Mouse (Mus musculus) spleen, postnatal 10 days (tissue): ENCODE data around the gene Gm19410.

Experiments used
- DNase-seq, 2 experiments: peaks; one replicate each; pipeline ENCODE4 v3.0.0; 2021 to 2022; ENCODE audit warnings: low spot score in 2 of 2

Gm19410 gene

DNA sequence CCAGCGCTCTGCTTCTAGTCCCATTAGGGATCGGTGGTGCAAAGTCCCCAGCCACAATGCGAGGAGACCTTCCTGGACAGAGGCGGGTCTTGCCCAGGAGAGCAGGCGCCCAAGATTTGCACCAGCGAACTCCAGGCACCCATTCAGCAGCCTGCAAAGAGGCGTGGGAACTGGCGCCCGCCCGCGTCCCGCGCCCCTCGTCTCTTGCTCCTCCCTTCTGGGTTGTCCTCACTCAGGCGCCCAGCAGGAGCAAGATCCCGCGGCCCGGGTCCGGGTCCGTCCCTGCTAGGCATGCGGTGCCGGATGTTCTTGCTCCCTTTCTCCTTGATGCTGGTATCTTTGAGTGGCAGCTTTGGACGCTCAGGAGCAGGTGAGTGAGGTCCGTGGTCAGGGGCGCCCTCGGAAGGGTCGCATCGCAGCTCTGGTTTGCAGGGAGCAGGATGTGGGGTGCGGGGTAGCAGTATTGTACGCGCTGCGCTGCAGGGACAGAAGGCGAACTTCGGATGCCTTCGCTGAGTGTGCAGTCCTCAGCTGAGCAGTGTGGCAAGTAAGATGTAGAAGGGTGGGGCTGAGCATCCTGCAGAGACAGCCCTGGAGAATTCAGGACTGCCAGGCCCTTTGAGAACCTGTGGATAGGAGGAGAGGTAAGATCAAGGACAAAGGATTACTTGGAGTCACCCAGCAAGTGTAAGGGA is at the start of gene Gm19410:
Gm19410 (plus strand) TSS at position 292 of the 695 bp plus-strand sequence.
- no peak for DNase-seq

DNA sequence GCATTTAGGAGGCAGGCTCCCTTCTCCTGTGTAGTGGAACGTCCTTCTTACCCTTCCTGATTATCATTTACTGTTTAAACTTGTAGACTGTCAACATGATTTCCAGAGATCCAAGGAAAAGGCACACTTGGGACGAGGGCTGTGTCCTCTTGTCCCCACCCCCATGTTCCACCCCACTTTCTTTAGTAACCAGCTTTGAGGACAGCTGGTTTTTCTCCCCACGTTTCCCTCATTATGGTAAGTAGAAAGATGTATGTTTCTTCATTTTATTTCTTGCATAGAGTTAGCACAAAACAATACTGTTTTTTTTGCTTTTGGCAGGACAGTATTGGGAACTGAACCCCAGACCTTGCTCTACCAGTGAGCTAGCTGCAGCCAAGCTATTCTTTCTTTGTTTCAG is 34.8 kb upstream of the Gm19410 start:
- no peak for DNase-seq

DNA sequence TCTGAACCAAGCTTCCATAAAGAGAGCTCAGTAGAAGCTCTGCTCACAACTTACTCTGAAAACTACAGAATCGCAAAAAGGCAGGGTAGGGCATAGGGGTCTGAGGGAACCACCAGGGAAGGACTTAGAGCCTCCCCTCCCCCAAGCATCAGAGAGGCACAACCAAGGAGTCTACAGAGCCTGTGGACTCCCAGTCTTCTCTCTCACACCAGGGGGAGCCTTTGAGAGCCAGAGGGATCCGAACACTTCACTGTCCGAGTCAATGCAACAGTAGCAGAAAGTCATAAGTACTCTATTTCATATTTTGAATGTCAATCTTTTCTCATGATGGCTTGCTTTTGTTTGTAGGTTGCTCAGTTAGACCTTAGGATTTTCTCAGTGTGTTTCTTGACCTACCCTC is 30.2 kb upstream of the Gm19410 start:
- no peak for DNase-seq

DNA sequence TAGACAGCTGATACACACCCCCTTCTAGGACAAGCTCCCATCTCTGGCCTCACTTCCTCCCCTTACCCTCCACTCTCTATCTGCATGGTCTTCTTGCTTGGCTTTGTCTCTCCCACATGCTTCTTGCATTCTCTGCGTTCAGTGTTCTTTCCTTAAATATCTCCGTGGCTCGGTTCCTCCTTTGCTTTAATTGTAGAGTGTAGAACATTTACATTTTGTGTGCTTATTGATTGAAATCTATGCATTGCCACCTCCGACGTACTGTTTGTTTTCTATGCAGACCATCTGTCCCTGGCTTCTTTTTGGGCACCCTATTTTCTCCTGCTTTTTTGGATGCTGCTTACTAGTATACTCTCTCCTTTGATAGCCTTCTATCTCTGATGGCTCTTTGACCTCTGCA is 9.4 kb upstream of the Gm19410 start:
- no peak for DNase-seq

DNA sequence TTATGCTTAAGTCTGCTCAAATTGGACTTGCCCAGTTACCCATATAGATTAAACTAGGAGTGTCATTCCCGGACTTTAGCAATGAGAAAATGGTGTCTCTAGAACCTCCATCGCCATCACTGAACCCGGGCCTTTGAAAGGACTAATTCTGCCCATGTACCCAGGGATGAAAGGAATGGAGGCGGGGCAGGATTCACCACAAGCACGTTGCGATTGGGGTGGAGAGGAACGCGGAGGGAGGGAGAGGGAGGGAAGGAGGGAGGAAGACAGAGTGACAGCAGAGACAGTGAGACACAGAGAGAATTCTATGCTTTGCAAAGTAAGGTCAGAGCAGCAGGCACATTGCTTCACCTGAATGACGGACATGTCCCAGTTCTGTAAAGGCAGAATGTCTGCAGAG is 570 bp upstream of the Gm19410 start:
- DNase-seq = no peak

DNA sequence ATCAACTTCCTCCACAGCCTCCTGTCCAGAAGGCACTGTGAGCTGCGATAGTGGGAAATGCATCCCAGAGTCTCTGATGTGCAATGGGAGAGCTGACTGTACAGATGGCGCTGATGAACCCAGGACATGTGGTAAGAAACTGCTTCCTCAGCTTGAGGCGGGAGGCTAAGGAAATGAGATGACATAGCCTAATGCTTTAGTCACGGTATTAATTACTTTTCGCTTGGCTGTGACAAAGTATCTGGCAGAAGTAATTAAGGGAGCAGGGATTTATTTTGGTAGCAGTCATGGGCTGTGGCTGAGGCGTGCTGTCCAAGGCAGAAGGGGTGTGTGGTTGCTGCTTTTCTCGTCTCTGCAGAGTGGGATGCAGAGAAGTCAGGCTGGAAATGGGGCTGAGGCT is 7.9 kb downstream of the Gm19410 start:
- no peak for DNase-seq
